Mouse (Mus musculus): ENCODE measurements around the gene Magi2. TPM values are rescaled to one million over a fixed set of nuclear protein-coding genes. Genes with fewer than 3 reads are reported as not detected.

The Magi2 gene
- polyA plus RNA-seq, 1 experiment: 0.60 TPM

DNA sequence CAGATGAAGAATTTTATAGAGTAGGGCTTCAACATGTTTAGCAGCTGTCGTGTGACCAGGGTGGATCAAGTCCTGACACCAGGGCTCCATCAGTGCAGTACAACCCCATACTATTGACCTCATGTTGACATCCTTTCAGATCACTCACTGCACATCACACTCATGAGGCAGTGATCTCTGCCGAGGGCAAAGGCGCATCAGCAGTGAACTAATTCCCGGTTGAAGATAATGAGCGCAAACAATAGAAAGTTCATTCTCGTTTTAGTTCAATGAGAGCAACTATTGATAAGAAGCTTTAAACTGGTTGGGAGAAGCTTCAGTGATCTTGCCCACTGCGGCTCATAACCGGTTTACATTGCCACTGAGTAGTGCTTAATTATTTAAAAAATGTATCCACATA, 780.4 kb downstream of the Magi2 start:
- WGBS: 63% methylated on average over 8 of the region's 8 CpGs
- Histone ChIP-seq H3K27ac (ENCODE audit: insufficient read depth, low read depth, low read length) (no peak overlapping the region), H3K4me3 (ENCODE audit: low read depth, low read length) (no peak overlapping the region), H3K27me3 (ENCODE audit: control insufficient read depth, insufficient read depth, low read length) (no peaks in the 10 kb centered on the region), H3K36me3 (ENCODE audit: control insufficient read depth, insufficient read depth, low read length) (no peaks in the 10 kb centered on the region), H3K4me1 (ENCODE audit: control insufficient read depth, insufficient read depth, insufficient read length, low read length) (no peaks in the 10 kb centered on the region)
- TF ChIP-seq CTCF (IDR thresholded peaks at IDR 0.05; ENCODE audit: extremely low read depth, insufficient read length, insufficient replicate concordance, low read depth, low read length): no peak
- no peak for TF ChIP-seq POLR2A (IDR thresholded peaks at IDR 0.05; ENCODE audit: low read depth, low read length)

DNA sequence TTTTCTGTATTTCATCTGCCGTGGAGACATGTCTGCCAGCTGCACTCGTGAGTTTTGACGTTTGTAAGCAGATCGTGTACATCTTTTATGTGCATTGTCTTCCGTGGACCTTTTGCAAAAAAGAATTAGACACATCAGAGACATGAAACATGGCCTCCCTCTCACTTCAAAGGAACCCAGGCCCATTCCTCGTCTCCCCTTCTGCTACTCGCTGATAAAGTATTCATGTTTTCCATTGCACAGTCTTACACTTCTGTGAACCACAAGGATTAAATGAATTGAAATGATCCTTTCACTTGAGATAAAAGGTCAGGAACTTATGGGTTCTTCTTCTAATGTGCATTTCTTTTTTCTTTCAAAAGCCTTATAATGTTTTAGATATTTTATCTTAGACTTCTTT, 783.4 kb downstream of the Magi2 start:
- 78% methylated on average over 7 of the region's 7 CpGs for WGBS
- TF ChIP-seq POLR2A (IDR thresholded peaks at IDR 0.05; ENCODE audit: low read depth, low read length): no peak
- no peak for TF ChIP-seq CTCF (IDR thresholded peaks at IDR 0.05; ENCODE audit: extremely low read depth, insufficient read length, insufficient replicate concordance, low read depth, low read length)
- H3K4me3 ChIP-seq (ENCODE audit: low read depth, low read length): no peak overlapping the region
- H3K4me1 ChIP-seq (ENCODE audit: control insufficient read depth, insufficient read depth, insufficient read length, low read length): no peaks in the 10 kb centered on the region
- H3K27ac ChIP-seq (ENCODE audit: insufficient read depth, low read depth, low read length): no peak overlapping the region
- no peaks in the 10 kb centered on the region for H3K27me3 ChIP-seq (ENCODE audit: control insufficient read depth, insufficient read depth, low read length)
- no peaks in the 10 kb centered on the region for H3K36me3 ChIP-seq (ENCODE audit: control insufficient read depth, insufficient read depth, low read length)

DNA sequence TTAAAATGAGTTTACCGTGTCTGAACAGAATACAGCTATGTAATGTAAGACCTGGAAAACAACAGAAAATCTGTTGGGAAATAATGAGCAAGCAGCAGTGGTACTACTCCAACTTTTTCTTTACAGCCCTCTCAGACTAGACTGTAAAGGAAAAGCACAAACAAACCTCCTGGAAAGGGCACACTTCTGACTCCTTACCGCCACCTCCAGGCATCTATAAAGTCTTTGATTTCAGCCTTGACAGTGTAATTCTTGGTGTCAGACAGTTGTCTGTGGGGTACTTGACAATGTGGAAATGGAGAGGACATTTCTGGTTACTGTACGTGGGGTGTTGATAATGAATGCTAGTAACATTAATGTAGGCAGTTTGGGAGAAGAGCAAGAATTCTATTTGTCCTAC, 791.2 kb downstream of the Magi2 start:
- Histone ChIP-seq H3K27me3 (ENCODE audit: control insufficient read depth, insufficient read depth, low read length) (no peaks in the 10 kb centered on the region), H3K27ac (ENCODE audit: insufficient read depth, low read depth, low read length) (no peak overlapping the region), H3K4me3 (ENCODE audit: low read depth, low read length) (no peak overlapping the region), H3K4me1 (ENCODE audit: control insufficient read depth, insufficient read depth, insufficient read length, low read length) (no peaks in the 10 kb centered on the region), H3K36me3 (ENCODE audit: control insufficient read depth, insufficient read depth, low read length) (no peaks in the 10 kb centered on the region)
- WGBS: 74% methylated on average over 3 of the region's 3 CpGs
- TF ChIP-seq POLR2A (IDR thresholded peaks at IDR 0.05; ENCODE audit: low read depth, low read length) (no peak), CTCF (IDR thresholded peaks at IDR 0.05; ENCODE audit: extremely low read depth, insufficient read length, insufficient replicate concordance, low read depth, low read length) (no peak)

DNA sequence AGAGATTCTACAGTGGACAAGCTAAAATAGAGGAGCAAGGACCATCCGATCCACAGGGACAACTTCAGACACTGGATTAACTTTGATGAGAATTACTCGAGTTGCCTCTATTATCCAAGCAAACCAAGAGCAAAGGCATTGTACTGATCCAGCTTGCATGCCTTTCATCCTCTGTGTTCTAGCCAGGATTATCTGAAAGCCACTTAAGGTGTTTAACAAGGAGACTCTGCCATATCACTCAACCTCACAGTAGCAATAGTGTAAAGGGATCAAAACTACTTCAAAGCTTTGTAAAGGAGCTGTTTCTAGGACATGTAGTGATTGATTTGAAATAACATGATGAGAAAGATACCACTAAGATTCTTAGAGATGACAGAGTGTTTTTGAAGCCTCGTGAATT, 819.8 kb downstream of the Magi2 start:
- H3K36me3 ChIP-seq (ENCODE audit: control insufficient read depth, insufficient read depth, low read length): no peaks in the 10 kb centered on the region
- H3K27ac ChIP-seq (ENCODE audit: insufficient read depth, low read depth, low read length): no peak overlapping the region
- H3K27me3 ChIP-seq (ENCODE audit: control insufficient read depth, insufficient read depth, low read length): no peaks in the 10 kb centered on the region
- no peak overlapping the region for H3K4me3 ChIP-seq (ENCODE audit: low read depth, low read length)
- TF ChIP-seq POLR2A (IDR thresholded peaks at IDR 0.05; ENCODE audit: low read depth, low read length) (no peak), CTCF (IDR thresholded peaks at IDR 0.05; ENCODE audit: extremely low read depth, insufficient read length, insufficient replicate concordance, low read depth, low read length) (no peak)
- 65% methylated on average over 3 of the region's 3 CpGs for WGBS
- H3K4me1 ChIP-seq (ENCODE audit: control insufficient read depth, insufficient read depth, insufficient read length, low read length): no peaks in the 10 kb centered on the region

DNA sequence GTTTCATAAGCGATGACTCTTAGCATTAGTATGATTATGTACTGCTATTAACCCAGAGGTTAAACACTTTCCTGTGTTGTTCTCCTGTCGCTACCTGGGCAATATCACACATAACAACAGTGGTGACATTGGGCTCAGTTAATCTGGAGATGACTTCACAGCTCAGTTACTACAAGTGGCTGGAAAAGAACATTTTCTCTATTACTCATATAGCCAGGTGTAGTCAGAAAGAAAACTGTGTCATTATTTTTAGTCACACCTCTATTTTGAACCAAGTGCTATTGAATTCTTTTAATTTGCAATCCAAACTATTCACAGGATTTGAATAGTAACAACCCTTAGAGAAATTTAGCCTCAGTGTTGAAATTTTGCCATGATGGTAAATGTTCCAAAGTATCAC, 821.5 kb downstream of the Magi2 start:
- 89% methylated on average over 2 of the region's 2 CpGs for WGBS
- H3K27me3 ChIP-seq (ENCODE audit: control insufficient read depth, insufficient read depth, low read length): no peaks in the 10 kb centered on the region
- no peaks in the 10 kb centered on the region for H3K4me1 ChIP-seq (ENCODE audit: control insufficient read depth, insufficient read depth, insufficient read length, low read length)
- H3K4me3 ChIP-seq (ENCODE audit: low read depth, low read length): no peak overlapping the region
- no peak for TF ChIP-seq POLR2A (IDR thresholded peaks at IDR 0.05; ENCODE audit: low read depth, low read length)
- no peak for TF ChIP-seq CTCF (IDR thresholded peaks at IDR 0.05; ENCODE audit: extremely low read depth, insufficient read length, insufficient replicate concordance, low read depth, low read length)
- H3K36me3 ChIP-seq (ENCODE audit: control insufficient read depth, insufficient read depth, low read length): no peaks in the 10 kb centered on the region
- H3K27ac ChIP-seq (ENCODE audit: insufficient read depth, low read depth, low read length): no peak overlapping the region

DNA sequence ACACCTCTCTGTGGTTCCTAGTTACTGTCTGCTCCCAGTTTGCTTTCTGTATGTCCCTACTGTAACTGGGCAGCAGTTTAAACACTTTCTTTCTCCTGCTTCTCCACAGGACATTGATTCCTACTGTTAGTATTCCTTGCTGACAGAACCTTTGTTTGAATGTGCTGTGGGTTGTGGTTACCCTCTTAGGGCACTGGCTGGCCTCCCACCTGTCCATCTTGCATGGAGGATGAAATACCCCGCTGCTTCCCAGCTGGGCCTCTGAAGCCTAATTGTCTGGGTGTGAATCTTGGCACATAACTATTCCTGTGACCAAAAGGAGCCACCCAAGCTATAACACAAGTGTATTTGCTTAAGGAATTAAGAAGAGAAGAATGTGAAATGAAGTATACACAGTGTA, 823.4 kb downstream of the Magi2 start:
- H3K27ac ChIP-seq (ENCODE audit: insufficient read depth, low read depth, low read length): no peak overlapping the region
- H3K4me1 ChIP-seq (ENCODE audit: control insufficient read depth, insufficient read depth, insufficient read length, low read length): no peaks in the 10 kb centered on the region
- no peaks in the 10 kb centered on the region for H3K27me3 ChIP-seq (ENCODE audit: control insufficient read depth, insufficient read depth, low read length)
- whole genome bisulfite sequencing: 19% methylated on average over 1 of the region's 1 CpGs
- H3K4me3 ChIP-seq (ENCODE audit: low read depth, low read length): no peak overlapping the region
- H3K36me3 ChIP-seq (ENCODE audit: control insufficient read depth, insufficient read depth, low read length): no peaks in the 10 kb centered on the region
- TF ChIP-seq POLR2A (IDR thresholded peaks at IDR 0.05; ENCODE audit: low read depth, low read length) (no peak), CTCF (IDR thresholded peaks at IDR 0.05; ENCODE audit: extremely low read depth, insufficient read length, insufficient replicate concordance, low read depth, low read length) (no peak)

DNA sequence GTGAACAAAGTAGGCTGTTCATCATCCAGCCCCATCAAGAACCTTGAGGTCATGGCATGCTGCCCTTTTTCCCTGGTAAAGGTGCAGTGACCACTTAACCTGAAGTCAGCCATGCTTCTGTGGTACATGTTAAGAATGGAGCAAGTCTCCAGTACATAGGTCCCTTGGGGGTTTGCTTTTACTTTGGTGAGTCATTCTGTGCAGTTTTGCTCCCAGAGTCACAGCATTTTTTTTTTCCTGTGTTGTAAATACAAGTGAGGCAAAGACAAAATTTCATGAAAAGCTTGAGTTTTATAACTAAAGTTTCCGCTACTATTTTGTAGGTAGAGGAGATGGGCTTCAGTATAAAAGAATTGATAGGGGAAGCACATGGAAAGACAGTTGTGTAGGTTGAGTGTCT, 828.2 kb downstream of the Magi2 start:
- Histone ChIP-seq H3K4me1 (ENCODE audit: control insufficient read depth, insufficient read depth, insufficient read length, low read length) (no peaks in the 10 kb centered on the region), H3K27me3 (ENCODE audit: control insufficient read depth, insufficient read depth, low read length) (no peaks in the 10 kb centered on the region), H3K27ac (ENCODE audit: insufficient read depth, low read depth, low read length) (no peak overlapping the region), H3K36me3 (ENCODE audit: control insufficient read depth, insufficient read depth, low read length) (no peaks in the 10 kb centered on the region), H3K4me3 (ENCODE audit: low read depth, low read length) (no peak overlapping the region)
- WGBS: 96% methylated on average over 1 of the region's 1 CpGs
- TF ChIP-seq CTCF (IDR thresholded peaks at IDR 0.05; ENCODE audit: extremely low read depth, insufficient read length, insufficient replicate concordance, low read depth, low read length): no peak
- no peak for TF ChIP-seq POLR2A (IDR thresholded peaks at IDR 0.05; ENCODE audit: low read depth, low read length)
